Mouse (Mus musculus) B cell, adult 62 days (primary cell): ENCODE data around the gene Sec11a. TPM values are rescaled to one million over a fixed set of nuclear protein-coding genes. Genes with fewer than 3 reads are reported as not detected.

ENCODE experiments used
- total RNA-seq: library from RNA; stranded (reverse); gene quantifications from 4 replicates; pipeline ENCODE4 v1.2.4, GENCODE M21; 2023

Gene Sec11a
- total RNA-seq = 84.9 to 101 TPM (median 90.3 TPM) in 4 replicates

GRCm38 (mm10) chr7:80947445-80948350 is at the start of gene Sec11a:
Gene Sec11a, minus strand, starts transcription at chr7:80947780.

GRCm38 (mm10) chr7:80992980-80993833 is 45.6 kb upstream of the Sec11a start, which contains the start of gene Zfp592:
Gene Zfp592, plus strand, starts transcription at chr7:80993681.

GRCm38 (mm10) chr7:80904921-80905515 is 42.6 kb downstream of the Sec11a start, which contains the start of gene Nmb:
Gene Nmb, minus strand, starts transcription at chr7:80905076.

GRCm38 (mm10) chr7:80900944-80901501 is 46.6 kb downstream of the Sec11a start, which contains the start of gene Wdr73:
Gene Wdr73, minus strand, starts transcription at chr7:80901269.

GRCm38 (mm10) chr7:80860729-80861274 is 86.8 kb downstream of the Sec11a start, which contains the start of gene Zscan2:
Gene Zscan2, plus strand, starts transcription at chr7:80860920.

Other genes starting within 250 kb of the Sec11a start
- gene Iqgap1, start 121.8 kb downstream of the Sec11a start, total RNA-seq = 506 to 531 TPM (median 513 TPM) in 4 replicates
- gene Zscan2, start 86.9 kb downstream of the Sec11a start, total RNA-seq = 5.4 to 9.0 TPM (median 6.5 TPM) in 4 replicates
- gene Wdr73, start 46.5 kb downstream of the Sec11a start, total RNA-seq = 13.5 to 27.1 TPM (median 16.9 TPM) in 4 replicates
- 11.8 to 17.5 TPM (median 13.8 TPM) in 4 replicates for gene Nmb, start 42.7 kb downstream of the Sec11a start, total RNA-seq
- 103 to 125 TPM (median 112 TPM) in 4 replicates for gene Zfp592, start 45.9 kb upstream of the Sec11a start, total RNA-seq
- gene Alpk3, start 109.8 kb upstream of the Sec11a start, total RNA-seq = 0.36 to 0.52 TPM (median 0.46 TPM) in 4 replicates
- gene Slc28a1, start 167.0 kb upstream of the Sec11a start, total RNA-seq = not detected in 4 replicates